Mouse (Mus musculus) liver, postnatal 0 days (tissue): ENCODE measurements around the gene Tcam1. TPM values are rescaled to one million over a fixed set of nuclear protein-coding genes. Genes with fewer than 3 reads are reported as not detected.

ENCODE experiments used
- ATAC-seq: fragments of 200-750 bp; cut with Nextera tagmentation; 2 replicates; pipeline ENCODE4 v1.8.0; 2017; ENCODE audit warnings: mild to moderate bottlenecking, moderate library complexity
- DNase-seq: peaks from one replicate; pipeline ENCODE4 v3.0.0-alpha.2; 2016
- H3K27ac ChIP-seq: fragments of 300-500 bp; sonication (generic); 2 replicates; pipeline ENCODE4 v1.5.1; 2014; ENCODE audit warnings: antibody characterized with exemption, moderate library complexity, mild to moderate bottlenecking, low read depth
- H3K27me3 ChIP-seq: fragments of 300-500 bp; sonication (generic); 2 replicates; pipeline ENCODE4 v1.6.1; 2014; ENCODE audit warnings: low read length, control low read depth, mixed read lengths; ENCODE audit not compliant: insufficient read depth
- H3K36me3 ChIP-seq: fragments of 300-500 bp; sonication (generic); replicated peaks from 2 replicates; pipeline ENCODE4 v1.6.1; 2014; ENCODE audit warnings: mild to moderate bottlenecking, control low read depth, low read length, moderate library complexity, mixed read lengths; ENCODE audit not compliant: insufficient read depth
- H3K4me1 ChIP-seq: fragments of 300-500 bp; sonication (generic); 2 replicates; pipeline ENCODE4 v1.6.1; 2014; ENCODE audit warnings: antibody characterized with exemption, mild to moderate bottlenecking, control low read depth; ENCODE audit not compliant: insufficient read depth
- H3K4me2 ChIP-seq: fragments of 300-500 bp; sonication (generic); 2 replicates; pipeline ENCODE4 v1.6.1; 2014; ENCODE audit warnings: low read depth, mild to moderate bottlenecking, low read length, moderate library complexity, mixed read lengths
- H3K4me3 ChIP-seq: fragments of 300-500 bp; sonication (generic); 2 replicates; pipeline ENCODE4 v1.5.1; 2014; ENCODE audit warnings: low read depth, low read length
- H3K9ac ChIP-seq: fragments of 300-500 bp; sonication (generic); replicated peaks from 2 replicates; pipeline ENCODE4 v1.6.1; 2014; ENCODE audit warnings: mild to moderate bottlenecking, moderate library complexity
- H3K9me3 ChIP-seq: fragments of 300-500 bp; sonication (generic); 2 replicates; pipeline ENCODE4 v1.6.1; 2016; ENCODE audit warnings: mild to moderate bottlenecking, control low read depth, low read length, mixed read lengths
- CTCF ChIP-seq: sonication (generic); IDR thresholded peaks from 2 replicates; pipeline ENCODE4 v1.5.1; 2016; ENCODE audit warnings: antibody characterized with exemption, low read depth
- EP300 ChIP-seq: IDR thresholded peaks from 2 replicates; pipeline ENCODE4 v1.6.1; 2016; ENCODE audit warnings: antibody characterized with exemption, low read depth, mild to moderate bottlenecking
- WGBS: fragments of 180-500 bp; shearing (Covaris S2); extraction: QIAGEN DNeasy Blood & Tissue Kit; methylation state at CpG from one replicate; pipeline ENCODE4 v1.1.7; 2014; ENCODE audit not compliant: insufficient replicate concordance; 5-methylcytosine and 5-hydroxymethylcytosine counted together
- polyA plus RNA-seq: library from polyadenylated mRNA; unstranded; fragments of >200 nt; fragmentation: Nextera tagmentation; extraction: Ambion mirVana; gene quantifications from 2 replicates; pipeline ENCODE4 v1.2.1, GENCODE M21; 2015

The Tcam1 gene
- polyA plus RNA-seq, 1 experiment from 2014 or later = 0.07 TPM

DNA sequence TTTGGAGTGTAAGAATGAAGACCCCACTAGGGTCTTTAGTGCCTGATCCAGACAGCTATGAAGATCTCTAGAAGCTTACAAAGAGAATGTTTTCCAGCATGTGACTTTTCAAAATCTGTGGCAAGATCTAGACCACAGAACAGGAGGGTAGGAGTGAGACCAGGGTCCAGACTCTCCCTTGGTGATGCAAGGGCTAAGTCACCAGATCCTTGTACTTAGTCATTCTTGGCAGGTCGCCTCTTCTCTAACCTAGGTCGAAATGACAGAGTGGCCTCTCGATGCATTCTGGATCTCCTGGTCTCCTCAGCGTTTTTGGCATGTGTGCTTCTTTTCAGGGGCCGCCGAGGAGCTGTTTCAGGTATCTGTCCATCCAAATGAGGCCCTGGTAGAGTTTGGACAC lies 6.0 kb downstream of the Tcam1 start:
- TF ChIP-seq CTCF (no peak), EP300 (no peak)
- H3K27ac ChIP-seq = no peak overlapping the region

DNA sequence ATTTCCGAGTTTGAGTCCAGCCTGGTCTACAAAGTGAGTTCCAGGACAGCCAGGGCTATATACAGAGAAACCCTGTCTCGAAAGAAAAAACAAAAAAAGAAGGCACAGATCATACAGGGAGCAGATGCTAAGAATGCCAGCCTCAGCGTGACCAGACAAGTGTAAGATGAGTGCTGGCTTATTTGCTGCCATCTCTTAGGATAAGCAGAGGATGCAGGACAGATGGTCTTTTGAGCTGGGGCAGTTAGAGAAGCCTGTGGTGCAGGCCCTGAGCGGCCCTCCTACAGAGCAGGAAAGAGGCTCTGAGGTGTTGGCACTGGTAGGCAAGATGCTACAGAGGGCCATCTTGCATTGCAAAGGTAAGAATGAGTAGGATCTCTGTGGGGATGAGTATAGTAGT lies 6.9 kb downstream of the Tcam1 start:
- no peak for DNase-seq

More for the DNA sequence above, 6.0 kb downstream of the Tcam1 start:
- no peaks in the 10 kb centered on the region for H3K27me3 ChIP-seq
- no peaks in the 10 kb centered on the region for H3K36me3 ChIP-seq
- no peaks in the 10 kb centered on the region for H3K4me1 ChIP-seq
- no peak overlapping the region for H3K9ac ChIP-seq
- no peak for DNase-seq
- no peaks in the 10 kb centered on the region for H3K9me3 ChIP-seq
- ATAC-seq = no peak
- 77% methylated on average over 6 of the region's 6 CpGs for WGBS
- H3K4me2 ChIP-seq = no peak overlapping the region
- no peak overlapping the region for H3K4me3 ChIP-seq

DNA sequence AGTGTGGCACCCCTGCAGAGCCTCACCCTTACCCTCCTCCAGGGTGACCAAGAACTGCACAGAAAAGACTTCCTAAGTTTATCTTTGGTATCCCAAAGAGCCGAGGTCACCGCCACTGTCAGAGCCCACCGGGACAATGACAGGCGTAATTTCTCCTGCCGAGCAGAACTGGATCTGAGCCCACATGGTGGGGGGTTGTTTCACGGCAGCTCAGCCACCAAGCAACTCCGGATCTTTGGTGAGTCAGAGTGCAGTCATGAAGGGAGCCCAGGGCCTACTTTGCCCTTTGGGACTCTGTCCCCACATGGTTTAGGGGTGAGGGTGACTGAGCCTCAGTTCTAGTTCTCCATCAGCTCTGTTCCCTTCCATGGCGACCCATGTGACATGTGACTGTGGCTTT lies 7.7 kb downstream of the Tcam1 start:
- no peak overlapping the region for H3K27ac ChIP-seq
- TF ChIP-seq EP300 (no peak), CTCF (no peak)
- H3K9me3 ChIP-seq = no peaks in the 10 kb centered on the region
- no peaks in the 10 kb centered on the region for H3K36me3 ChIP-seq
- 62% methylated on average over 8 of the region's 8 CpGs for WGBS
- H3K9ac ChIP-seq = no peak overlapping the region
- ATAC-seq = no peak
- no peak for DNase-seq
- H3K4me2 ChIP-seq = no peak overlapping the region
- no peaks in the 10 kb centered on the region for H3K4me1 ChIP-seq
- H3K27me3 ChIP-seq = no peaks in the 10 kb centered on the region
- H3K4me3 ChIP-seq = no peak overlapping the region

More for the DNA sequence above, 6.9 kb downstream of the Tcam1 start:
- H3K4me3 ChIP-seq = no peak overlapping the region
- no peak overlapping the region for H3K4me2 ChIP-seq
- TF ChIP-seq CTCF (no peak), EP300 (no peak)
- WGBS = 80% methylated on average over 4 of the region's 4 CpGs
- no peak for ATAC-seq
- no peaks in the 10 kb centered on the region for H3K9me3 ChIP-seq
- no peaks in the 10 kb centered on the region for H3K27me3 ChIP-seq
- no peaks in the 10 kb centered on the region for H3K36me3 ChIP-seq
- no peak overlapping the region for H3K27ac ChIP-seq
- no peaks in the 10 kb centered on the region for H3K4me1 ChIP-seq
- no peak overlapping the region for H3K9ac ChIP-seq

DNA sequence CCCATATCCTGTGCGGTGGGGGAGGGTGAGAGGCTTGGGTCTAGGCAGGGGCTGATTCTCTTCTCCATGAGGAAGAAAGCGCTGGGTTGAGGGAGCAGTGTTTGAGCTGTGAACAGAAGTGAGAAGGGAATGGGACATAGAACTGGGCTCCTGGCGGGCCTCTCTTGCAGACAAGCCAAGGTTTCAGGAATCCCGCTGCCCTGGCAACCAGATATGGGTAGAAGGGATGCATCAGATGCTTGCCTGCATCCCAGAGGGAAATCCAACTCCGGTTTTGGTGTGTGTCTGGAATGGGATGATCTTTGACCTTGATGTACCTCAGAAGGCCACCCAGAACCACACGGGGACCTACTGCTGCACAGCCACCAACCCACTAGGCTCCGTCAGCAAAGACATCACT lies 9.7 kb downstream of the Tcam1 start:
- 83% methylated on average over 7 of the region's 7 CpGs for WGBS
- Histone ChIP-seq H3K9me3 (no peaks in the 10 kb centered on the region), H3K27ac (no peak overlapping the region), H3K4me2 (no peak overlapping the region), H3K4me3 (no peak overlapping the region), H3K36me3 (no peaks in the 10 kb centered on the region), H3K4me1 (no peaks in the 10 kb centered on the region), H3K27me3 (no peaks in the 10 kb centered on the region), H3K9ac (no peak overlapping the region)
- DNase-seq = no peak
- no peak for TF ChIP-seq EP300
- no peak for TF ChIP-seq CTCF
- ATAC-seq = no peak

DNA sequence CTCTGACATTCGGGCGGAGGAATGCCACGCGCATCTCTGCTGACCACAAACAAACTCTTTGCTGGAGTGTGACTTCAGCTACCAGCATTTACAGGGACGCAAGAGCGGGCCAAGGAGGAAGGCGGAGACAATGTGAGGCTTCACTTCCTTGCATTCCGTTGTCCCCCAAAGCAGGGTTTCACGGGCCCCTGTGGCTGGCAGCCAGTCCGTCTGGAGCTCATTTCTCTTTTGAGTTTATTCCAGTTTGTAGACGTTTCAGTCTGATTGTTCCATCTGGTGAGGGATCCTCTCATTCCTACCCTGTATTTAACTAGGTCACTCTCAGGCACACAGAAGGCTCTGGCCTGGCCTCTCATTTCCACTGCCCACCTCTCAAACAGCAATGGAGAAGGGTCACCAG lies 10.5 kb downstream of the Tcam1 start:
- H3K9me3 ChIP-seq = no peaks in the 10 kb centered on the region
- H3K27me3 ChIP-seq = no peaks in the 10 kb centered on the region
- TF ChIP-seq CTCF = no peak
- TF ChIP-seq EP300 = no peak
- ATAC-seq (no peak), DNase-seq (no peak)
- H3K36me3 ChIP-seq = no peaks in the 10 kb centered on the region
- H3K27ac ChIP-seq = no peak overlapping the region
- no peak overlapping the region for H3K9ac ChIP-seq
- no peak overlapping the region for H3K4me2 ChIP-seq
- WGBS = 68% methylated on average over 11 of the region's 11 CpGs
- no peaks in the 10 kb centered on the region for H3K4me1 ChIP-seq
- H3K4me3 ChIP-seq = no peak overlapping the region

DNA sequence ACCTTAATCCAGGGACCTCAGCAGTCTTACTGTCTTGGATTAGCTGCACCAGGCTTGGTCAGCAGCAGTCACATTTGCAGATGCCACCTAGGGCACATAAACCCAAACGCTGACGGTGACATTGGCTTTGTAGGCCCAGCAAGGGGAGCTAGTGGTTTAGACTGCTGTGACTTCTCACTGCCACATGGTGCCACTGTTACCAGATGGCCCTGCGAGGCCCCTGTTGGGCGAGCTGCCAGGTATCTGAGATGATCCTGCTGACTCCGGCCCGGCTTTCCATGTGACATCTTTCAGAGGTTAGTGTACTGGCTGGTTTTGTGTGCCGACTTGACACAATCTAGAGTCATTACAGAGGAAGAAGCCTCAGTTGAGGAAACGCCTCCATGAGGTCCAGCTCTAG lies 12.9 kb downstream of the Tcam1 start:
- H3K36me3 ChIP-seq = no peaks in the 10 kb centered on the region
- no peaks in the 10 kb centered on the region for H3K27me3 ChIP-seq

DNA sequence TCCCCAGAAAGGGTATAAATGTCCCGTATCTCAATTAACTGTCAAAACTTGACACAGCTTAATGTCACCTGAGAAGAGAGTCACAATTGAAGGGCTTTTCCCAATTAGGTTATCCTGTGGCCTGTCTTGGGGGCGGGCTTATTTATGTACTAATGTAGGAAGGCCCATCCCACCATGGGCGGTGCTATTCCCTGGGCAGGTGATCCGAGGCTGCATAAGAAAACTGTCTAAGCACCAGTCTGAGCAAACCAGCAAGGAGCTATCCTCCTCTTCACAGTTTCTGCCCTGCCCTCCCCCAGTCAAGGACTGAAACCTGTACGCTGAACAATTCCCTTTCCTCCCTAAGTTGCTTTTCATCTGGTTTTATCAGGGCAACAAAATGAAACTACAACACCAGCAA lies 13.9 kb downstream of the Tcam1 start:
- no peaks in the 10 kb centered on the region for H3K4me1 ChIP-seq
- H3K9me3 ChIP-seq = no peaks in the 10 kb centered on the region
- ATAC-seq (no peak), DNase-seq (no peak)
- TF ChIP-seq CTCF (no peak), EP300 (no peak)
- no peak overlapping the region for H3K4me2 ChIP-seq
- H3K27ac ChIP-seq = no peak overlapping the region
- H3K9ac ChIP-seq = no peak overlapping the region
- H3K4me3 ChIP-seq = no peak overlapping the region
- H3K36me3 ChIP-seq = no peaks in the 10 kb centered on the region
- no peaks in the 10 kb centered on the region for H3K27me3 ChIP-seq
- WGBS = 80% methylated on average over 5 of the region's 5 CpGs

More for the DNA sequence above, 12.9 kb downstream of the Tcam1 start:
- H3K9me3 ChIP-seq = no peaks in the 10 kb centered on the region
- 60% methylated on average over 8 of the region's 8 CpGs for WGBS
- ATAC-seq (peak; percentile 64; the same call in 1 of the 2 replicates), DNase-seq (peak; percentile 71)
- H3K9ac ChIP-seq = no peak overlapping the region
- H3K4me2 ChIP-seq = no peak overlapping the region
- no peaks in the 10 kb centered on the region for H3K4me1 ChIP-seq
- no peak for TF ChIP-seq EP300
- peak; percentile 58 for TF ChIP-seq CTCF
- H3K27ac ChIP-seq = no peak overlapping the region
- H3K4me3 ChIP-seq = no peak overlapping the region
